Mouse (Mus musculus) heart, postnatal 25 days (tissue): ENCODE measurements around the gene Cdk8. TPM values are rescaled to one million over a fixed set of nuclear protein-coding genes. Genes with fewer than 3 reads are reported as not detected.

Experiments used
- DNase-seq: peaks from one replicate; pipeline ENCODE4 v3.0.0; 2022; ENCODE audit warnings: low spot score
- intact Hi-C: fragments of 180-260 bp; cut with DNase I; formaldehyde crosslinking; loops from one replicate; pipeline ENCODE4 v1.15.1; 2025
- total RNA-seq, 2 experiments: library from RNA; stranded (reverse); gene quantifications; 2 replicates each; pipeline ENCODE4 v1.2.3; 2021

Gene Cdk8
- total RNA-seq, 2 experiments from 2014 or later, result 15.5 to 18.9 TPM

DNA sequence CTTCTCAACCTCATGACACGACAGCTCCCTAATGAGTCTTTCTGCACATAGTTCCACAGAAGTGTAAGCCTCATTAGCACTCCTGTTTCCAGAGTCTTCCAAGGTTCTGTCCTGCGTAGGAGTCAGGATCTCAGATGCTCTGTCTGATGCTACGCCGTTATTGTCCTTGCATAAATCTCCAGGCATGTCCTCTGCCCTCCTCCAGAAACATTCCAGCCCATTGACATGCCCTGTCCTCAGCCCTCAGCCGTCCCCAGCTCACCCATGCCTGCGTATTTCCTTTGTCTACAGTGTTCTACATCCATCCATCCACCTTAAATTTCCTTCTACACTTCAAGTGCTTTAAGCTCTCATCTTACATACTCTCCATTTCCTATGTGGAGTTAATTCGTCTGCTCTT is 121.0 kb downstream of the Cdk8 start:
- intact Hi-C loops, result no loop called here
- no peak for DNase-seq

Other genes starting within 250 kb of the Cdk8 start
- not detected for gene Cyp3a25, start 221.6 kb upstream of the Cdk8 start, total RNA-seq
- gene Cyp3a59, start 152.0 kb upstream of the Cdk8 start, total RNA-seq, result not detected
- gene Gm5565, start 70.7 kb upstream of the Cdk8 start, total RNA-seq, result not detected
- not detected for gene Gm6309, start 60.5 kb upstream of the Cdk8 start, total RNA-seq
- under 1 TPM; 0.44 to 0.64 TPM for gene 1700001J03Rik, start 45.9 kb upstream of the Cdk8 start, total RNA-seq
- 10 to 100 TPM; 36.8 to 40.5 TPM for gene Rnf6, start 9.7 kb upstream of the Cdk8 start, total RNA-seq
- gene Wasf3, start 153.8 kb downstream of the Cdk8 start, total RNA-seq, result under 1 TPM; 0.44 to 0.48 TPM